Mouse (Mus musculus) testis, adult 2 months (tissue): ENCODE measurements around the gene Lrrc45. TPM values are rescaled to one million over a fixed set of nuclear protein-coding genes. Genes with fewer than 3 reads are reported as not detected.

Source experiments
- H3K27ac ChIP-seq: fragments of 200-500 bp; 2 replicates; pipeline ENCODE4 v1.5.1; 2012; ENCODE audit warnings: low read depth, low read length; ENCODE audit not compliant: control insufficient read depth, insufficient read depth
- H3K27me3 ChIP-seq: fragments of 200-500 bp; 2 replicates; pipeline ENCODE4 v1.6.1; 2012; ENCODE audit warnings: mild to moderate bottlenecking, low read length, moderate library complexity; ENCODE audit not compliant: control insufficient read depth, insufficient read depth
- H3K36me3 ChIP-seq: fragments of 200-500 bp; 2 replicates; pipeline ENCODE4 v1.6.1; 2012; ENCODE audit warnings: mild to moderate bottlenecking, low read length; ENCODE audit not compliant: control insufficient read depth, insufficient read depth
- H3K4me1 ChIP-seq: fragments of 200-500 bp; 2 replicates; pipeline ENCODE4 v1.6.1; 2012; ENCODE audit warnings: low read length; ENCODE audit not compliant: control insufficient read depth, insufficient read depth
- H3K4me3 ChIP-seq: fragments of 200-500 bp; 2 replicates; pipeline ENCODE4 v1.5.1; 2012; ENCODE audit warnings: low read depth, mild to moderate bottlenecking, low read length, moderate library complexity, mixed read lengths; ENCODE audit not compliant: control insufficient read depth
- CTCF ChIP-seq: fragments of 200-500 bp; IDR thresholded peaks from 2 replicates; pipeline ENCODE4 v1.5.1; 2012; ENCODE audit warnings: low read depth, mild to moderate bottlenecking, inconsistent platforms, low read length, moderate library complexity; ENCODE audit not compliant: control insufficient read depth, insufficient read depth, insufficient replicate concordance
- POLR2A ChIP-seq: fragments of 200-500 bp; IDR thresholded peaks from 2 replicates; pipeline ENCODE4 v1.6.1; 2012; ENCODE audit warnings: low read depth, mild to moderate bottlenecking, inconsistent platforms, low read length, moderate library complexity; ENCODE audit not compliant: control insufficient read depth
- polyA plus RNA-seq: library from polyadenylated mRNA; depleted of rRNA; stranded (reverse); fragments of >200 nt; gene quantifications from 2 replicates; pipeline ENCODE4 v1.2.3, GENCODE M21; 2012; rRNA removed

Gene Lrrc45
- polyA plus RNA-seq, 1 experiment: 10.7 TPM

DNA sequence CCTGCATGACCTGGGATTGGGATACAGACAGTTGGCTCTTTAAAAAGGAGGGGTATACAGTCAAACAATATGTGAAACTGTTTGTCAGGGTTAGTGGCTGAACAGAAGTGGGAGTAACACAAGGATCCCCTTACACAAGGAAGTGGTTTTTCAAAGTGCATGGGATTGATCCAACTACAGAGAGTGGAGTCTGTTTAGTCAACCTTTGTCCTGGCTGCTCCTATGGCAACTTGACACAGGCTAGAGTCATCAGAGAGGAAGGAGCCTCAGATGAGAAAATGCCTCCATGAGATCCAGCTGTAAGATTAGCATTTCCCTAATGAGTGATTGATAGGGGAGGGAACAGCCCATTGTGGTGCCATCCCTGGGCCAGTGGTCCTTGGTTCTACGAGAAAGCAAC is 54.5 kb downstream of the Lrrc45 start:
- no peak overlapping the region for H3K4me3 ChIP-seq
- no peaks in the 10 kb centered on the region for H3K27me3 ChIP-seq
- TF ChIP-seq CTCF (no peak), POLR2A (no peak)
- H3K36me3 ChIP-seq: no peaks in the 10 kb centered on the region
- no peaks in the 10 kb centered on the region for H3K4me1 ChIP-seq
- no peak overlapping the region for H3K27ac ChIP-seq

Other genes starting within 250 kb of the Lrrc45 start
- gene Arl16, start 246.3 kb upstream of the Lrrc45 start, polyA plus RNA-seq: 15.8 and 20.5 TPM in 2 replicates
- gene Mrpl12, start 229.3 kb upstream of the Lrrc45 start, polyA plus RNA-seq: 84.6 and 94.8 TPM in 2 replicates
- gene Slc25a10, start 222.1 kb upstream of the Lrrc45 start, polyA plus RNA-seq: 68.3 and 75.0 TPM in 2 replicates
- gene Gcgr, start 183.2 kb upstream of the Lrrc45 start, polyA plus RNA-seq: 0.07 and 0.18 TPM in 2 replicates
- gene Mcrip1, start 164.2 kb upstream of the Lrrc45 start, polyA plus RNA-seq: 196 and 204 TPM in 2 replicates
- 31.2 and 31.6 TPM in 2 replicates for gene Ppp1r27, start 162.8 kb upstream of the Lrrc45 start, polyA plus RNA-seq
- 46.7 and 55.1 TPM in 2 replicates for gene P4hb, start 140.7 kb upstream of the Lrrc45 start, polyA plus RNA-seq
- 94.7 and 101 TPM in 2 replicates for gene Arhgdia, start 132.3 kb upstream of the Lrrc45 start, polyA plus RNA-seq
- 22.8 and 23.6 TPM in 2 replicates for gene Alyref, start 115.6 kb upstream of the Lrrc45 start, polyA plus RNA-seq
- 178 and 209 TPM in 2 replicates for gene Anapc11, start 115.5 kb upstream of the Lrrc45 start, polyA plus RNA-seq
- 24.6 and 26.3 TPM in 2 replicates for gene Npb, start 105.4 kb upstream of the Lrrc45 start, polyA plus RNA-seq
- gene Pcyt2, start 96.0 kb upstream of the Lrrc45 start, polyA plus RNA-seq: 106 and 116 TPM in 2 replicates
- gene Sirt7, start 88.7 kb upstream of the Lrrc45 start, polyA plus RNA-seq: 22.3 and 23.9 TPM in 2 replicates
- gene Mafg, start 80.3 kb upstream of the Lrrc45 start, polyA plus RNA-seq: 9.5 and 10.4 TPM in 2 replicates
- 0.98 and 1.5 TPM in 2 replicates for gene Pycr1, start 70.2 kb upstream of the Lrrc45 start, polyA plus RNA-seq
- 0.61 TPM in 1 of 2 replicates, not detected in the other for gene Myadml2, start 65.8 kb upstream of the Lrrc45 start, polyA plus RNA-seq
- gene Notum, start 52.8 kb upstream of the Lrrc45 start, polyA plus RNA-seq: 0.35 and 0.36 TPM in 2 replicates
- 234 and 253 TPM in 2 replicates for gene Aspscr1, start 41.0 kb upstream of the Lrrc45 start, polyA plus RNA-seq
- 54.5 and 59.7 TPM in 2 replicates for gene Cenpx, start 187 bp upstream of the Lrrc45 start, polyA plus RNA-seq
- gene Rac3, start 7.5 kb downstream of the Lrrc45 start, polyA plus RNA-seq: 3.1 and 4.1 TPM in 2 replicates
- gene Dcxr, start 13.4 kb downstream of the Lrrc45 start, polyA plus RNA-seq: 3.7 and 5.5 TPM in 2 replicates
- 7.7 and 9.4 TPM in 2 replicates for gene Cbr2, start 18.2 kb downstream of the Lrrc45 start, polyA plus RNA-seq
- 7.0 and 8.7 TPM in 2 replicates for gene Hmga1b, start 48.9 kb downstream of the Lrrc45 start, polyA plus RNA-seq
- 11.1 and 11.3 TPM in 2 replicates for gene Rfng, start 70.3 kb downstream of the Lrrc45 start, polyA plus RNA-seq
- gene Gps1, start 70.3 kb downstream of the Lrrc45 start, polyA plus RNA-seq: 233 and 245 TPM in 2 replicates
- gene Dus1l, start 82.5 kb downstream of the Lrrc45 start, polyA plus RNA-seq: 51.1 and 51.7 TPM in 2 replicates
- 71.2 and 72.1 TPM in 2 replicates for gene Fasn, start 110.6 kb downstream of the Lrrc45 start, polyA plus RNA-seq
- 34.6 and 37.5 TPM in 2 replicates for gene Ccdc57, start 218.9 kb downstream of the Lrrc45 start, polyA plus RNA-seq
- gene Slc16a3, start 234.6 kb downstream of the Lrrc45 start, polyA plus RNA-seq: 3.7 and 4.4 TPM in 2 replicates